Comparison of ENCODE assay signal across 37 mouse cellular contexts in genomic region chr10:19413935-19414334, GRCm38 (mm10). TPM values are rescaled to one million over a fixed set of nuclear protein-coding genes. Genes with fewer than 3 reads are reported as not detected.
DNase-seq lines count a peak whose midpoint lies in the region; ATAC-seq and TF ChIP-seq lines count a peak whose summit lies in the region.
"Had no signal": no experiment of that assay in that cellular context is flagged by ENCODE, and none has a peak within 500 bp of the region (broad histone marks: within the 10 kb centered on the region; RNA-seq: fewer than 3 reads in every experiment).

No protein-coding gene starts in this region.

- no peak for TF ChIP-seq CTCF in midbrain, postnatal 0 days (IDR thresholded peaks at IDR 0.05)

- no peaks in the 10 kb centered on the region for H3K4me1 ChIP-seq in intestine, embryonic 14.5 days (replicated peaks; ENCODE audit: control insufficient read depth, insufficient read depth, low read length)
- H3K4me1 ChIP-seq in intestine, embryonic 15.5 days (replicated peaks): no peaks in the 10 kb centered on the region
- H3K4me1 ChIP-seq in midbrain, postnatal 0 days (ENCODE audit: insufficient read depth, low read length): no peaks in the 10 kb centered on the region
- H3K4me1 ChIP-seq: heart, embryonic 12.5 days; limb, embryonic 15.5 days; liver, embryonic 13.5 days had no signal

- H3K9me3 ChIP-seq in intestine, embryonic 14.5 days (ENCODE audit: control insufficient read depth, low read length): no peaks in the 10 kb centered on the region
- no peaks in the 10 kb centered on the region for H3K9me3 ChIP-seq in intestine, embryonic 15.5 days
- H3K9me3 ChIP-seq in midbrain, postnatal 0 days (ENCODE audit: low read length): no peaks in the 10 kb centered on the region
- H3K9me3 ChIP-seq: forebrain, embryonic 13.5 days; heart, embryonic 12.5 days; limb, embryonic 15.5 days; liver, embryonic 13.5 days; neural tube, embryonic 12.5 days had no signal

- peak; percentile 36 for DNase-seq in embryo, embryonic 11 days
- DNase-seq in embryo, embryonic 10 days (ENCODE audit: low spot score): no peak
- DNase-seq in intestine, embryonic 14.5 days (ENCODE audit: low spot score): peak; percentile 40
- peak; percentile 24 for DNase-seq in R1 (ENCODE audit: low read depth, low spot score)
- DNase-seq in midbrain, postnatal 0 days (ENCODE audit: low spot score): no peak
- DNase-seq in frontal cortex, adult 2 months (ENCODE audit: extremely low spot score in 1 of 2, low spot score in 1 of 2): no peak
- DNase-seq: adrenal gland, adult 8-10 months; cerebellum, adult 11 months; cerebellum, adult 9-10 months; gastrocnemius, postnatal 25 days; heart, adult 18-20 months; heart, postnatal 4 days; kidney, adult 2 months; kidney, postnatal 36 days; liver, embryonic 13.5 days; lung, adult 18-20 months; midbrain, embryonic 14.5 days; right cerebral cortex, postnatal 4 days; thymus, adult 18-20 months; thymus, postnatal 25 days had no signal

- H3K4me3 ChIP-seq in intestine, embryonic 14.5 days (ENCODE audit: low read depth, low read length): no peak overlapping the region
- H3K4me3 ChIP-seq in intestine, embryonic 15.5 days (replicated peaks): no peak overlapping the region
- H3K4me3 ChIP-seq in midbrain, postnatal 0 days (ENCODE audit: low read depth, low read length): no peak overlapping the region
- H3K4me3 ChIP-seq: forebrain, embryonic 13.5 days; heart, embryonic 12.5 days; layer of hippocampus, adult 2 months; limb, embryonic 15.5 days; liver, embryonic 13.5 days; neural tube, embryonic 12.5 days had no signal

- ATAC-seq in intestine, embryonic 14.5 days (replicated peaks; ENCODE audit: low FRiP score, low TSS enrichment, low read depth): no peak
- ATAC-seq in intestine, embryonic 15.5 days: no peak
- no peak for ATAC-seq in midbrain, postnatal 0 days (ENCODE audit: low FRiP score)
- ATAC-seq: forebrain, embryonic 13.5 days; lung, postnatal 0 days had no signal

- H3K27me3 ChIP-seq in intestine, embryonic 14.5 days (replicated peaks; ENCODE audit: control insufficient read depth, insufficient read depth, low read length): no peaks in the 10 kb centered on the region
- no peaks in the 10 kb centered on the region for H3K27me3 ChIP-seq in intestine, embryonic 15.5 days (replicated peaks)
- H3K27me3 ChIP-seq in midbrain, postnatal 0 days (ENCODE audit: insufficient read depth, low read length): no peaks in the 10 kb centered on the region
- H3K27me3 ChIP-seq: forebrain, embryonic 13.5 days; heart, embryonic 12.5 days; limb, embryonic 15.5 days; liver, embryonic 13.5 days; neural tube, embryonic 12.5 days had no signal

- no peaks in the 10 kb centered on the region for H3K36me3 ChIP-seq in intestine, embryonic 14.5 days (ENCODE audit: control insufficient read depth, insufficient read depth, low read length)
- no peaks in the 10 kb centered on the region for H3K36me3 ChIP-seq in intestine, embryonic 15.5 days
- no peaks in the 10 kb centered on the region for H3K36me3 ChIP-seq in midbrain, postnatal 0 days (ENCODE audit: insufficient read depth, low read length)
- H3K36me3 ChIP-seq: heart, embryonic 12.5 days; limb, embryonic 15.5 days; liver, embryonic 13.5 days; neural tube, embryonic 12.5 days had no signal

- no peak overlapping the region for H3K9ac ChIP-seq in intestine, embryonic 14.5 days (ENCODE audit: low read length)
- H3K9ac ChIP-seq in intestine, embryonic 15.5 days: no peak overlapping the region
- no peak overlapping the region for H3K9ac ChIP-seq in midbrain, postnatal 0 days (replicated peaks; ENCODE audit: low read length, poor library complexity, severe bottlenecking)
- H3K9ac ChIP-seq: forebrain, embryonic 13.5 days; heart, embryonic 12.5 days; limb, embryonic 15.5 days; liver, embryonic 13.5 days; neural tube, embryonic 12.5 days had no signal

- no peak overlapping the region for H3K27ac ChIP-seq in intestine, embryonic 14.5 days (ENCODE audit: low read depth)
- no peak overlapping the region for H3K27ac ChIP-seq in intestine, embryonic 15.5 days
- no peak overlapping the region for H3K27ac ChIP-seq in midbrain, postnatal 0 days (ENCODE audit: low read depth, low read length)
- H3K27ac ChIP-seq: forebrain, embryonic 13.5 days; layer of hippocampus, adult 2 months; limb, embryonic 15.5 days; liver, embryonic 13.5 days; macrophage; neural tube, embryonic 12.5 days; stomach, postnatal 0 days had no signal

- no peak overlapping the region for H3K4me2 ChIP-seq in intestine, embryonic 14.5 days (ENCODE audit: low read length)
- H3K4me2 ChIP-seq in intestine, embryonic 15.5 days (replicated peaks): no peak overlapping the region
- no peak overlapping the region for H3K4me2 ChIP-seq in midbrain, postnatal 0 days (ENCODE audit: low read depth, low read length, poor library complexity, severe bottlenecking)
- H3K4me2 ChIP-seq: forebrain, embryonic 13.5 days; heart, embryonic 12.5 days; limb, embryonic 15.5 days; liver, embryonic 13.5 days; neural tube, embryonic 12.5 days had no signal

- 38% methylated on average over 5 of the region's 5 CpGs for WGBS in intestine, embryonic 14.5 days
- 48% methylated on average over 5 of the region's 5 CpGs for WGBS in intestine, embryonic 15.5 days
- 52% methylated on average over 5 of the region's 5 CpGs for WGBS in midbrain, postnatal 0 days

RNA-seq across cellular contexts. Expression of gene Olig3, which starts 57.6 kb away (rescaled TPM):
- polyA plus RNA-seq in intestine, embryonic 14.5 days (2014; fragmentation: Nextera tagmentation; extraction: Ambion mirVana): not detected in 2 replicates
- polyA plus RNA-seq in intestine, embryonic 15.5 days (2015; fragmentation: Nextera tagmentation; extraction: Ambion mirVana): not detected in 2 replicates
- total RNA-seq in midbrain, postnatal 0 days (2014; rRNA removed): 0.77 TPM in 1 of 2 replicates, not detected in the other
- not detected in 2 replicates for polyA plus RNA-seq in midbrain, postnatal 0 days (2015; fragmentation: Nextera tagmentation; extraction: Ambion mirVana)
- polyA plus RNA-seq in frontal cortex, adult 2 months (2012; rRNA removed): not detected in 2 replicates
- total RNA-seq: adrenal gland, adult 8-10 months; adrenal gland, postnatal 4 days; gastrocnemius, adult 18-20 months; gastrocnemius, postnatal 25 days; heart, adult 18-20 months; heart, postnatal 4 days; layer of hippocampus, adult 2 months; layer of hippocampus, postnatal 14 days; left cerebral cortex, adult 8-10 months; left cerebral cortex, postnatal 36 days; megakaryocyte-erythroid progenitor cell, adult 5-6 weeks had no signal
- polyA plus RNA-seq: heart, postnatal 0 days; kidney, adult 2 months; kidney, embryonic 16.5 days; limb, embryonic 15.5 days; liver, embryonic 13.5 days; lung, postnatal 0 days; macrophage; stomach, postnatal 0 days had no signal

Comparison
In these comparisons a context has a peak if more than half of its experiments do, and no peak if none do; other contexts are left out.
1. DNase-seq: peak in embryo, embryonic 11 days (single experiment), intestine, embryonic 14.5 days (single experiment) and R1 (single experiment); none in embryo, embryonic 10 days (single experiment), midbrain, postnatal 0 days (single experiment) and frontal cortex, adult 2 months (0 of 2).